Mouse (Mus musculus) hindbrain, embryonic 16.5 days (tissue): ENCODE data around the gene Lrrc32. TPM values are rescaled to one million over a fixed set of nuclear protein-coding genes. Genes with fewer than 3 reads are reported as not detected.

ENCODE experiments used
- ATAC-seq: fragments of 200-750 bp; cut with Nextera tagmentation; 2 replicates; pipeline ENCODE4 v1.8.0; 2017; ENCODE audit warnings: moderate TSS enrichment, moderate library complexity
- H3K27ac ChIP-seq: fragments of 300-500 bp; sonication (generic); 2 replicates; pipeline ENCODE4 v1.5.1; 2014; ENCODE audit warnings: low read depth, mild to moderate bottlenecking, control low read depth, low read length, moderate library complexity
- H3K27me3 ChIP-seq: fragments of 300-500 bp; sonication (generic); replicated peaks from 2 replicates; pipeline ENCODE4 v1.6.1; 2014; ENCODE audit warnings: low read length; ENCODE audit not compliant: control insufficient read depth, insufficient read depth
- H3K36me3 ChIP-seq: fragments of 300-500 bp; sonication (generic); 2 replicates; pipeline ENCODE4 v1.6.1; 2014; ENCODE audit warnings: mild to moderate bottlenecking, low read length, moderate library complexity, mixed read lengths; ENCODE audit not compliant: control insufficient read depth, insufficient read depth
- H3K4me1 ChIP-seq: fragments of 300-500 bp; sonication (generic); 2 replicates; pipeline ENCODE4 v1.6.1; 2014; ENCODE audit warnings: low read depth, low read length; ENCODE audit not compliant: control insufficient read depth, insufficient read depth
- H3K4me2 ChIP-seq: fragments of 300-500 bp; sonication (generic); 2 replicates; pipeline ENCODE4 v1.6.1; 2014; ENCODE audit warnings: mild to moderate bottlenecking, low read length, control low read depth, moderate library complexity
- H3K4me3 ChIP-seq: fragments of 300-500 bp; sonication (generic); 2 replicates; pipeline ENCODE4 v1.5.1; 2014; ENCODE audit warnings: mild to moderate bottlenecking, low read length, control low read depth, moderate library complexity
- H3K9ac ChIP-seq: fragments of 300-500 bp; sonication (generic); 2 replicates; pipeline ENCODE4 v1.6.1; 2014; ENCODE audit warnings: low read depth, mild to moderate bottlenecking, control low read depth, low read length, moderate library complexity
- H3K9me3 ChIP-seq: fragments of 300-500 bp; sonication (generic); 2 replicates; pipeline ENCODE4 v1.6.1; 2014; ENCODE audit warnings: mild to moderate bottlenecking, low read length, moderate library complexity; ENCODE audit not compliant: control insufficient read depth
- WGBS: fragments of 180-500 bp; shearing (Covaris S2); extraction: QIAGEN DNeasy Blood & Tissue Kit; methylation state at CpG from one replicate; pipeline ENCODE4 v1.1.7; 2014; 5-methylcytosine and 5-hydroxymethylcytosine counted together
- polyA plus RNA-seq: library from polyadenylated mRNA; unstranded; fragments of >200 nt; fragmentation: Nextera tagmentation; extraction: Ambion mirVana; gene quantifications from 2 replicates; pipeline ENCODE4 v1.2.1, GENCODE M21; 2015

Gene Lrrc32
- polyA plus RNA-seq, 1 experiment from 2014 or later = 4.1 TPM

GRCm38 (mm10) chr7:98548839-98549238 is 59.8 kb downstream of the Lrrc32 start:
- H3K9me3 ChIP-seq = no peaks in the 10 kb centered on the region
- no peaks in the 10 kb centered on the region for H3K36me3 ChIP-seq
- H3K4me2 ChIP-seq = no peak overlapping the region
- no peaks in the 10 kb centered on the region for H3K27me3 ChIP-seq
- no peaks in the 10 kb centered on the region for H3K4me1 ChIP-seq
- H3K27ac ChIP-seq = no peak overlapping the region
- H3K4me3 ChIP-seq = no peak overlapping the region
- ATAC-seq = no peak
- 49% methylated on average over 3 of the region's 3 CpGs for WGBS
- H3K9ac ChIP-seq = no peak overlapping the region

GRCm38 (mm10) chr7:98550596-98550995 is 61.5 kb downstream of the Lrrc32 start:
- H3K4me3 ChIP-seq = no peak overlapping the region
- H3K4me1 ChIP-seq = no peaks in the 10 kb centered on the region
- H3K9me3 ChIP-seq = no peaks in the 10 kb centered on the region
- H3K36me3 ChIP-seq = no peaks in the 10 kb centered on the region
- H3K27me3 ChIP-seq = no peaks in the 10 kb centered on the region
- 59% methylated on average over 2 of the region's 2 CpGs for WGBS
- ATAC-seq = no peak
- H3K9ac ChIP-seq = no peak overlapping the region
- no peak overlapping the region for H3K27ac ChIP-seq
- H3K4me2 ChIP-seq = no peak overlapping the region

- H3K9ac ChIP-seq = no peak overlapping the region
- no peak overlapping the region for H3K4me2 ChIP-seq
- WGBS = 74% methylated on average over 3 of the region's 3 CpGs
- no peaks in the 10 kb centered on the region for H3K4me1 ChIP-seq
- no peaks in the 10 kb centered on the region for H3K9me3 ChIP-seq
- H3K27ac ChIP-seq = no peak overlapping the region
- ATAC-seq = no peak
- H3K4me3 ChIP-seq = no peak overlapping the region
- no peaks in the 10 kb centered on the region for H3K36me3 ChIP-seq
- H3K27me3 ChIP-seq = no peaks in the 10 kb centered on the region
These were observed 62.0 kb downstream of the Lrrc32 start for GRCm38 (mm10) chr7:98551041-98551440.

Other genes starting within 250 kb of the Lrrc32 start
- 26.9 and 29.5 TPM in 2 replicates for gene Acer3, start 168.1 kb upstream of the Lrrc32 start, polyA plus RNA-seq
- gene Tsku, start 128.0 kb upstream of the Lrrc32 start, polyA plus RNA-seq = 6.5 and 9.8 TPM in 2 replicates
- gene Gucy2d, start 48.9 kb upstream of the Lrrc32 start, polyA plus RNA-seq = 0.28 and 0.40 TPM in 2 replicates
- gene Emsy, start 167.5 kb downstream of the Lrrc32 start, polyA plus RNA-seq = 28.1 and 37.7 TPM in 2 replicates
- gene Thap12, start 213.8 kb downstream of the Lrrc32 start, polyA plus RNA-seq = 40.2 and 45.6 TPM in 2 replicates